Mouse (Mus musculus): Measurements from ENCODE around the gene Gpha2. TPM values are rescaled to one million over a fixed set of nuclear protein-coding genes. Genes with fewer than 3 reads are reported as not detected.
A peak's percentile ranks its signal among the peaks of the same experiment; 100 is the strongest.

Gene Gpha2
- polyA plus RNA-seq, 1 experiment from 2014 or later = 0.74 TPM

- peaks cover 11% of the 10 kb centered on the region for H3K36me3 ChIP-seq
- WGBS = under 1% methylated on average over 106 of the region's 106 CpGs
- H3K27ac ChIP-seq = peak within 1 kb of the TSS; percentile 86
- ATAC-seq (replicated peaks; ENCODE audit: low FRiP score) = peak; percentile 94
- no peaks in the 10 kb centered on the region for H3K9me3 ChIP-seq (replicated peaks)
- no peaks in the 10 kb centered on the region for H3K27me3 ChIP-seq
- H3K4me2 ChIP-seq = peak within 1 kb of the TSS; percentile 86
- H3K4me1 ChIP-seq = peaks cover 50% of the 10 kb centered on the region
- peak within 1 kb of the TSS; percentile 77 for H3K9ac ChIP-seq
- peak within 1 kb of the TSS; percentile 82 for H3K4me3 ChIP-seq (replicated peaks)
Measured at GRCm38 (mm10) chr19:6276426-6277421, 50.5 kb downstream of the Gpha2 start, which contains the start of gene Ehd1. TSS of gene Ehd1 (plus strand) at chr19:6276725.

MicroRNAs encoded within 50 kb of the gene (microRNA counts, 519-probe panel; counts per million panel counts)
- 2,524 counts per million, percentile 46 among the panel's probes with 10 or more counts for microRNA mmu-miR-192

Small RNA genes within 50 kb of the gene (microRNA-seq; reads per million reads assigned to microRNA genes)
- 211 reads per million, percentile 66 among the genes with 10 or more reads in this experiment for gene Mir192
- gene Mir194-2 = 86.2 reads per million, percentile 54 among the genes with 10 or more reads in this experiment

Other genes with a start within 250 kb of the Gpha2 start
- not detected in 2 replicates for gene Slc22a20, start 240.2 kb upstream of the Gpha2 start, polyA plus RNA-seq (2015; fragmentation: Nextera tagmentation; extraction: Ambion mirVana)
- gene Capn1, start 210.5 kb upstream of the Gpha2 start, polyA plus RNA-seq (2015; fragmentation: Nextera tagmentation; extraction: Ambion mirVana) = 8.4 and 11.1 TPM in 2 replicates
- 35.6 and 38.5 TPM in 2 replicates for gene Syvn1, start 179.8 kb upstream of the Gpha2 start, polyA plus RNA-seq (2015; fragmentation: Nextera tagmentation; extraction: Ambion mirVana)
- 77.9 and 81.6 TPM in 2 replicates for gene Mrpl49, start 168.6 kb upstream of the Gpha2 start, polyA plus RNA-seq (2015; fragmentation: Nextera tagmentation; extraction: Ambion mirVana)
- 741 and 838 TPM in 2 replicates for gene Fau, start 168.5 kb upstream of the Gpha2 start, polyA plus RNA-seq (2015; fragmentation: Nextera tagmentation; extraction: Ambion mirVana)
- gene Znhit2, start 165.2 kb upstream of the Gpha2 start, polyA plus RNA-seq (2015; fragmentation: Nextera tagmentation; extraction: Ambion mirVana) = 33.0 and 33.2 TPM in 2 replicates
- 23.6 and 24.9 TPM in 2 replicates for gene Tm7sf2, start 158.0 kb upstream of the Gpha2 start, polyA plus RNA-seq (2015; fragmentation: Nextera tagmentation; extraction: Ambion mirVana)
- gene Vps51, start 149.1 kb upstream of the Gpha2 start, polyA plus RNA-seq (2015; fragmentation: Nextera tagmentation; extraction: Ambion mirVana) = 70.3 and 78.5 TPM in 2 replicates
- gene Tmem262, start 146.3 kb upstream of the Gpha2 start, polyA plus RNA-seq (2015; fragmentation: Nextera tagmentation; extraction: Ambion mirVana) = not detected in 2 replicates
- gene Gm28374, start 144.1 kb upstream of the Gpha2 start, polyA plus RNA-seq (2015; fragmentation: Nextera tagmentation; extraction: Ambion mirVana) = 1.6 and 2.0 TPM in 2 replicates
- gene Zfpl1, start 141.4 kb upstream of the Gpha2 start, polyA plus RNA-seq (2015; fragmentation: Nextera tagmentation; extraction: Ambion mirVana) = 73.7 and 79.5 TPM in 2 replicates
- gene Cdca5, start 141.4 kb upstream of the Gpha2 start, polyA plus RNA-seq (2015; fragmentation: Nextera tagmentation; extraction: Ambion mirVana) = 44.8 and 45.8 TPM in 2 replicates
- gene AC131692.1, start 132.0 kb upstream of the Gpha2 start, polyA plus RNA-seq (2015; fragmentation: Nextera tagmentation; extraction: Ambion mirVana) = 0.34 and 0.55 TPM in 2 replicates
- 0.51 and 0.54 TPM in 2 replicates for gene Naaladl1, start 120.6 kb upstream of the Gpha2 start, polyA plus RNA-seq (2015; fragmentation: Nextera tagmentation; extraction: Ambion mirVana)
- 44.0 and 47.2 TPM in 2 replicates for gene Sac3d1, start 107.7 kb upstream of the Gpha2 start, polyA plus RNA-seq (2015; fragmentation: Nextera tagmentation; extraction: Ambion mirVana)
- 32.3 and 34.2 TPM in 2 replicates for gene Snx15, start 98.1 kb upstream of the Gpha2 start, polyA plus RNA-seq (2015; fragmentation: Nextera tagmentation; extraction: Ambion mirVana)
- gene Batf2, start 85.4 kb upstream of the Gpha2 start, polyA plus RNA-seq (2015; fragmentation: Nextera tagmentation; extraction: Ambion mirVana) = 0.52 and 0.54 TPM in 2 replicates
- gene Arl2, start 84.8 kb upstream of the Gpha2 start, polyA plus RNA-seq (2015; fragmentation: Nextera tagmentation; extraction: Ambion mirVana) = 103 and 113 TPM in 2 replicates
- gene Majin, start 42.0 kb upstream of the Gpha2 start, polyA plus RNA-seq (2015; fragmentation: Nextera tagmentation; extraction: Ambion mirVana) = not detected in 2 replicates
- 22.9 and 27.6 TPM in 2 replicates for gene Ppp2r5b, start 9.5 kb downstream of the Gpha2 start, polyA plus RNA-seq (2015; fragmentation: Nextera tagmentation; extraction: Ambion mirVana)
- gene Atg2a, start 15.3 kb downstream of the Gpha2 start, polyA plus RNA-seq (2015; fragmentation: Nextera tagmentation; extraction: Ambion mirVana) = 9.8 and 12.1 TPM in 2 replicates
- gene Ehd1, start 50.3 kb downstream of the Gpha2 start, polyA plus RNA-seq (2015; fragmentation: Nextera tagmentation; extraction: Ambion mirVana) = 67.8 and 81.8 TPM in 2 replicates
- gene Cdc42bpg, start 80.1 kb downstream of the Gpha2 start, polyA plus RNA-seq (2015; fragmentation: Nextera tagmentation; extraction: Ambion mirVana) = 0.78 and 1.0 TPM in 2 replicates
- gene Men1, start 108.6 kb downstream of the Gpha2 start, polyA plus RNA-seq (2015; fragmentation: Nextera tagmentation; extraction: Ambion mirVana) = 82.1 and 91.8 TPM in 2 replicates
- 18.7 and 21.9 TPM in 2 replicates for gene Map4k2, start 114.8 kb downstream of the Gpha2 start, polyA plus RNA-seq (2015; fragmentation: Nextera tagmentation; extraction: Ambion mirVana)
- 155 and 165 TPM in 2 replicates for gene Sf1, start 137.3 kb downstream of the Gpha2 start, polyA plus RNA-seq (2015; fragmentation: Nextera tagmentation; extraction: Ambion mirVana)
- gene Pygm, start 158.0 kb downstream of the Gpha2 start, polyA plus RNA-seq (2015; fragmentation: Nextera tagmentation; extraction: Ambion mirVana) = 28.2 and 30.4 TPM in 2 replicates
- gene Rasgrp2, start 173.0 kb downstream of the Gpha2 start, polyA plus RNA-seq (2015; fragmentation: Nextera tagmentation; extraction: Ambion mirVana) = 89.5 and 97.6 TPM in 2 replicates
- 6.3 TPM in 2 replicates for gene Nrxn2, start 192.4 kb downstream of the Gpha2 start, polyA plus RNA-seq (2015; fragmentation: Nextera tagmentation; extraction: Ambion mirVana)